Mouse (Mus musculus) liver, postnatal 0 days (tissue): ENCODE results near the gene Tmem251. TPM values are rescaled to one million over a fixed set of nuclear protein-coding genes. Genes with fewer than 3 reads are reported as not detected.

ENCODE experiments used
- ATAC-seq: fragments of 200-750 bp; cut with Nextera tagmentation; 2 replicates; pipeline ENCODE4 v1.8.0; 2017; ENCODE audit warnings: mild to moderate bottlenecking, moderate library complexity
- DNase-seq: peaks from one replicate; pipeline ENCODE4 v3.0.0-alpha.2; 2016
- H3K27ac ChIP-seq: fragments of 300-500 bp; sonication (generic); 2 replicates; pipeline ENCODE4 v1.5.1; 2014; ENCODE audit warnings: antibody characterized with exemption, moderate library complexity, mild to moderate bottlenecking, low read depth
- H3K27me3 ChIP-seq: fragments of 300-500 bp; sonication (generic); 2 replicates; pipeline ENCODE4 v1.6.1; 2014; ENCODE audit warnings: low read length, control low read depth, mixed read lengths; ENCODE audit not compliant: insufficient read depth
- H3K36me3 ChIP-seq: fragments of 300-500 bp; sonication (generic); replicated peaks from 2 replicates; pipeline ENCODE4 v1.6.1; 2014; ENCODE audit warnings: mild to moderate bottlenecking, control low read depth, low read length, moderate library complexity, mixed read lengths; ENCODE audit not compliant: insufficient read depth
- H3K4me1 ChIP-seq: fragments of 300-500 bp; sonication (generic); 2 replicates; pipeline ENCODE4 v1.6.1; 2014; ENCODE audit warnings: antibody characterized with exemption, mild to moderate bottlenecking, control low read depth; ENCODE audit not compliant: insufficient read depth
- H3K4me2 ChIP-seq: fragments of 300-500 bp; sonication (generic); 2 replicates; pipeline ENCODE4 v1.6.1; 2014; ENCODE audit warnings: low read depth, mild to moderate bottlenecking, low read length, moderate library complexity, mixed read lengths
- H3K4me3 ChIP-seq: fragments of 300-500 bp; sonication (generic); 2 replicates; pipeline ENCODE4 v1.5.1; 2014; ENCODE audit warnings: low read depth, low read length
- H3K9ac ChIP-seq: fragments of 300-500 bp; sonication (generic); replicated peaks from 2 replicates; pipeline ENCODE4 v1.6.1; 2014; ENCODE audit warnings: mild to moderate bottlenecking, moderate library complexity
- H3K9me3 ChIP-seq: fragments of 300-500 bp; sonication (generic); 2 replicates; pipeline ENCODE4 v1.6.1; 2016; ENCODE audit warnings: mild to moderate bottlenecking, control low read depth, low read length, mixed read lengths
- CTCF ChIP-seq: sonication (generic); IDR thresholded peaks from 2 replicates; pipeline ENCODE4 v1.5.1; 2016; ENCODE audit warnings: antibody characterized with exemption, low read depth
- EP300 ChIP-seq: IDR thresholded peaks from 2 replicates; pipeline ENCODE4 v1.6.1; 2016; ENCODE audit warnings: antibody characterized with exemption, low read depth, mild to moderate bottlenecking
- WGBS: fragments of 180-500 bp; shearing (Covaris S2); extraction: QIAGEN DNeasy Blood & Tissue Kit; methylation state at CpG from one replicate; pipeline ENCODE4 v1.1.7; 2014; ENCODE audit not compliant: insufficient replicate concordance; 5-methylcytosine and 5-hydroxymethylcytosine counted together
- polyA plus RNA-seq: library from polyadenylated mRNA; unstranded; fragments of >200 nt; fragmentation: Nextera tagmentation; extraction: Ambion mirVana; gene quantifications from 2 replicates; pipeline ENCODE4 v1.2.1, GENCODE M21; 2015

The Tmem251 gene
- polyA plus RNA-seq, 1 experiment from 2014 or later: 5.8 TPM

GRCm38 (mm10) chr12:102703921-102704408 lies 39.6 kb upstream of the Tmem251 start:
- TF ChIP-seq CTCF (no peak), EP300 (no peak)
- DNase-seq (no peak), ATAC-seq (no peak)
- H3K4me3 ChIP-seq: peak overlapping the region; percentile 85
- H3K9me3 ChIP-seq: no peaks in the 10 kb centered on the region
- H3K36me3 ChIP-seq: no peaks in the 10 kb centered on the region
- H3K4me2 ChIP-seq: peak overlapping the region; percentile 99
- WGBS: 10% methylated on average over 17 of the region's 17 CpGs
- H3K4me1 ChIP-seq: peaks cover 50% of the 10 kb centered on the region
- peak overlapping the region; percentile 90 for H3K9ac ChIP-seq
- no peaks in the 10 kb centered on the region for H3K27me3 ChIP-seq
- peak overlapping the region; percentile 98 for H3K27ac ChIP-seq

GRCm38 (mm10) chr12:102704457-102705198 lies 38.9 kb upstream of the Tmem251 start, which contains the start of gene Itpk1:
Gene Itpk1 (minus strand): TSS chr12:102704930.
- no peaks in the 10 kb centered on the region for H3K9me3 ChIP-seq
- peak; percentile 85 for DNase-seq
- H3K4me1 ChIP-seq: peaks cover 43% of the 10 kb centered on the region
- peak within 1 kb of the TSS; percentile 98 for H3K27ac ChIP-seq
- peak within 1 kb of the TSS; percentile 99 for H3K4me2 ChIP-seq
- TF ChIP-seq EP300 (no peak), CTCF (no peak)
- H3K4me3 ChIP-seq: peak within 1 kb of the TSS; percentile 85
- no peaks in the 10 kb centered on the region for H3K36me3 ChIP-seq
- WGBS: under 1% methylated on average over 41 of the region's 105 CpGs
- peak within 1 kb of the TSS; percentile 90 for H3K9ac ChIP-seq
- H3K27me3 ChIP-seq: no peaks in the 10 kb centered on the region
- ATAC-seq: peak; percentile 93

GRCm38 (mm10) chr12:102705216-102705871 lies 38.2 kb upstream of the Tmem251 start:
- DNase-seq (peak; percentile 90), ATAC-seq (peak; percentile 83)
- 4% methylated on average over 26 of the region's 45 CpGs for WGBS
- Histone ChIP-seq H3K9ac (peak overlapping the region; percentile 90), H3K36me3 (no peaks in the 10 kb centered on the region), H3K27me3 (no peaks in the 10 kb centered on the region), H3K9me3 (no peaks in the 10 kb centered on the region), H3K27ac (peak overlapping the region; percentile 98), H3K4me3 (peak overlapping the region; percentile 85), H3K4me2 (peak overlapping the region; percentile 99), H3K4me1 (peaks cover 41% of the 10 kb centered on the region)
- TF ChIP-seq EP300 (no peak), CTCF (peak; percentile 92)

- no peak for TF ChIP-seq EP300
- no peak for TF ChIP-seq CTCF
- 78% methylated on average over 6 of the region's 6 CpGs for WGBS
- Histone ChIP-seq H3K4me3 (peak overlapping the region; percentile 85; the same call in 1 of the 2 replicates), H3K27ac (no peak overlapping the region), H3K27me3 (no peaks in the 10 kb centered on the region), H3K9me3 (no peaks in the 10 kb centered on the region), H3K4me2 (peak overlapping the region; percentile 99), H3K4me1 (peaks cover 40% of the 10 kb centered on the region), H3K36me3 (no peaks in the 10 kb centered on the region), H3K9ac (no peak overlapping the region; the same call in 1 of the 2 replicates)
- DNase-seq (no peak), ATAC-seq (no peak)
Observed at GRCm38 (mm10) chr12:102705906-102706640, 37.5 kb upstream of the Tmem251 start.

- no peaks in the 10 kb centered on the region for H3K9me3 ChIP-seq
- H3K4me1 ChIP-seq: peaks cover 31% of the 10 kb centered on the region
- H3K4me2 ChIP-seq: no peak overlapping the region
- no peak overlapping the region for H3K27ac ChIP-seq
- ATAC-seq (no peak), DNase-seq (no peak)
- H3K9ac ChIP-seq: no peak overlapping the region
- no peak overlapping the region for H3K4me3 ChIP-seq
- H3K27me3 ChIP-seq: no peaks in the 10 kb centered on the region
- TF ChIP-seq CTCF (no peak), EP300 (no peak)
- 83% methylated on average over 10 of the region's 10 CpGs for WGBS
- no peaks in the 10 kb centered on the region for H3K36me3 ChIP-seq
Observed at GRCm38 (mm10) chr12:102706833-102707463, 36.6 kb upstream of the Tmem251 start.
